Mouse (Mus musculus) gastrocnemius, postnatal 10 days (tissue): ENCODE data around the gene C4bp. TPM values are rescaled to one million over a fixed set of nuclear protein-coding genes. Genes with fewer than 3 reads are reported as not detected.
A peak's percentile ranks its signal among the peaks of the same experiment; 100 is the strongest.
"Not testable (repeated sequence)": the region's sequence is repeated elsewhere in the genome, so short reads cannot be mapped to it uniquely, and the experiment has no call there.

Source experiments
- DNase-seq: peaks from one replicate; pipeline ENCODE4 v3.0.0; 2021; ENCODE audit warnings: mixed read lengths
- long read RNA-seq, 2 experiments: library from polyadenylated mRNA; stranded (forward); transcript quantifications; one replicate each; pipeline ENCODE4 v2.0.0; 2021
- total RNA-seq, 2 experiments: library from RNA; stranded (reverse); gene quantifications; 2 replicates each; pipeline ENCODE4 v1.2.3; 2021

C4bp gene
- under 1 TPM in 1 of 2 experiments, not detected in 1; 0.11 TPM for total RNA-seq
- long read RNA-seq, experiment 1 = 0 reads
- long read RNA-seq, experiment 2 = 0 reads

GRCm38 (mm10) chr1:130661454-130661853 lies at the start of gene C4bp:
TSS of gene C4bp (minus strand) at chr1:130661632.
- DNase-seq = no peak

GRCm38 (mm10) chr1:130710283-130711080 lies 49.0 kb upstream of the C4bp start:
- no peak for DNase-seq

- no peak for DNase-seq
These were observed 42.2 kb upstream of the C4bp start for GRCm38 (mm10) chr1:130703613-130704012.

GRCm38 (mm10) chr1:130701976-130702375 lies 40.5 kb upstream of the C4bp start:
- no peak for DNase-seq

GRCm38 (mm10) chr1:130699937-130700633 lies 38.7 kb upstream of the C4bp start:
- peak; percentile 7 for DNase-seq

GRCm38 (mm10) chr1:130698601-130699000 lies 37.2 kb upstream of the C4bp start:
- no peak for DNase-seq

- DNase-seq = no peak
These were observed 22.5 kb upstream of the C4bp start for GRCm38 (mm10) chr1:130683905-130684304.

- DNase-seq = no peak
These were observed 20.4 kb upstream of the C4bp start for GRCm38 (mm10) chr1:130681656-130682413.

GRCm38 (mm10) chr1:130681075-130681474 lies 19.6 kb upstream of the C4bp start:
- DNase-seq = no peak

- DNase-seq = no peak
These were observed 17.1 kb upstream of the C4bp start for GRCm38 (mm10) chr1:130678551-130678950.

- DNase-seq = not testable (repeated sequence)
These were observed 2.1 kb upstream of the C4bp start for GRCm38 (mm10) chr1:130663576-130663975.

- not testable (repeated sequence) for DNase-seq
These were observed 1.8 kb downstream of the C4bp start for GRCm38 (mm10) chr1:130659641-130660040.

- no peak for DNase-seq
These were observed 17.3 kb downstream of the C4bp start for GRCm38 (mm10) chr1:130644103-130644502.

GRCm38 (mm10) chr1:130640967-130641366 lies 20.5 kb downstream of the C4bp start:
- no peak for DNase-seq

- DNase-seq = peak; percentile 78
These were observed 27.5 kb downstream of the C4bp start for GRCm38 (mm10) chr1:130633761-130634410.

GRCm38 (mm10) chr1:130633316-130633715 lies 28.1 kb downstream of the C4bp start:
- DNase-seq = no peak

- no peak for DNase-seq
These were observed 31.9 kb downstream of the C4bp start, which contains the start of gene Zp3r for GRCm38 (mm10) chr1:130629521-130629920. TSS of gene Zp3r (minus strand) at chr1:130629621.

GRCm38 (mm10) chr1:130596291-130596690 lies 65.1 kb downstream of the C4bp start:
- no peak for DNase-seq

- peak; percentile 55 for DNase-seq
These were observed 72.8 kb downstream of the C4bp start for GRCm38 (mm10) chr1:130588659-130589058.
